Mouse (Mus musculus): ENCODE data around the gene Cdc42ep1. TPM values are rescaled to one million over a fixed set of nuclear protein-coding genes. Genes with fewer than 3 reads are reported as not detected.

The Cdc42ep1 gene
- polyA plus RNA-seq, 1 experiment from 2014 or later, result 40.8 TPM

GRCm38 (mm10) chr15:78806614-78807013 lies 35.8 kb upstream of the Cdc42ep1 start:
- no peak overlapping the region for H3K27ac ChIP-seq (ENCODE audit: poor library complexity, severe bottlenecking)
- WGBS, result 28% methylated on average over 2 of the region's 2 CpGs
- peaks cover 38% of the 10 kb centered on the region for H3K27me3 ChIP-seq (replicated peaks)
- no peak overlapping the region for H3K4me2 ChIP-seq
- H3K36me3 ChIP-seq, result no peaks in the 10 kb centered on the region
- H3K9me3 ChIP-seq (replicated peaks), result no peaks in the 10 kb centered on the region
- ATAC-seq (ENCODE audit: insufficient number of reproducible peaks, low FRiP score), result no peak
- H3K4me1 ChIP-seq (replicated peaks), result peaks cover 44% of the 10 kb centered on the region
- no peak overlapping the region for H3K9ac ChIP-seq
- no peak overlapping the region for H3K4me3 ChIP-seq

- WGBS, result 68% methylated on average over 3 of the region's 3 CpGs
- H3K4me1 ChIP-seq (replicated peaks), result peaks cover 39% of the 10 kb centered on the region
- no peaks in the 10 kb centered on the region for H3K36me3 ChIP-seq
- no peak overlapping the region for H3K4me3 ChIP-seq
- ATAC-seq (ENCODE audit: insufficient number of reproducible peaks, low FRiP score), result no peak
- no peaks in the 10 kb centered on the region for H3K9me3 ChIP-seq (replicated peaks)
- H3K9ac ChIP-seq, result no peak overlapping the region
- no peak overlapping the region for H3K4me2 ChIP-seq
- no peak overlapping the region for H3K27ac ChIP-seq (ENCODE audit: poor library complexity, severe bottlenecking)
- H3K27me3 ChIP-seq (replicated peaks), result peaks cover 34% of the 10 kb centered on the region
Measured at GRCm38 (mm10) chr15:78807141-78807540, 35.3 kb upstream of the Cdc42ep1 start.

GRCm38 (mm10) chr15:78808980-78809379 lies 33.4 kb upstream of the Cdc42ep1 start:
- Histone ChIP-seq H3K36me3 (no peaks in the 10 kb centered on the region), H3K4me2 (no peak overlapping the region), H3K9me3 (replicated peaks) (no peaks in the 10 kb centered on the region), H3K27me3 (replicated peaks) (peaks cover 34% of the 10 kb centered on the region), H3K4me1 (replicated peaks) (peaks cover 29% of the 10 kb centered on the region), H3K27ac (ENCODE audit: poor library complexity, severe bottlenecking) (no peak overlapping the region), H3K9ac (no peak overlapping the region), H3K4me3 (no peak overlapping the region)
- ATAC-seq (ENCODE audit: insufficient number of reproducible peaks, low FRiP score), result no peak
- 85% methylated on average over 2 of the region's 2 CpGs for WGBS

- Histone ChIP-seq H3K4me2 (no peak overlapping the region), H3K27me3 (replicated peaks) (peaks cover 28% of the 10 kb centered on the region), H3K4me1 (replicated peaks) (peaks cover 23% of the 10 kb centered on the region), H3K9ac (no peak overlapping the region), H3K9me3 (replicated peaks) (no peaks in the 10 kb centered on the region), H3K27ac (ENCODE audit: poor library complexity, severe bottlenecking) (no peak overlapping the region), H3K36me3 (no peaks in the 10 kb centered on the region), H3K4me3 (no peak overlapping the region)
- WGBS, result 51% methylated on average over 9 of the region's 9 CpGs
- ATAC-seq (ENCODE audit: insufficient number of reproducible peaks, low FRiP score), result no peak
Measured at GRCm38 (mm10) chr15:78809739-78810138, 32.7 kb upstream of the Cdc42ep1 start.

- Histone ChIP-seq H3K4me2 (no peak overlapping the region), H3K4me3 (no peak overlapping the region), H3K36me3 (no peaks in the 10 kb centered on the region), H3K27ac (ENCODE audit: poor library complexity, severe bottlenecking) (no peak overlapping the region), H3K9ac (no peak overlapping the region), H3K27me3 (replicated peaks) (peaks cover 24% of the 10 kb centered on the region), H3K9me3 (replicated peaks) (no peaks in the 10 kb centered on the region), H3K4me1 (replicated peaks) (peaks cover 25% of the 10 kb centered on the region)
- WGBS, result 61% methylated on average over 9 of the region's 9 CpGs
- 0 out of 2 replicates have a peak, but pooled peaks have one; percentile 22 for ATAC-seq (ENCODE audit: insufficient number of reproducible peaks, low FRiP score)
Measured at GRCm38 (mm10) chr15:78810146-78810545, 32.3 kb upstream of the Cdc42ep1 start.

GRCm38 (mm10) chr15:78813603-78814002 lies 28.8 kb upstream of the Cdc42ep1 start:
- Histone ChIP-seq H3K27ac (ENCODE audit: poor library complexity, severe bottlenecking) (no peak overlapping the region), H3K4me3 (no peak overlapping the region), H3K4me2 (no peak overlapping the region), H3K4me1 (replicated peaks) (peaks cover 21% of the 10 kb centered on the region), H3K27me3 (replicated peaks) (peaks cover 6% of the 10 kb centered on the region; the same call in 1 of the 2 replicates), H3K9me3 (replicated peaks) (no peaks in the 10 kb centered on the region), H3K9ac (no peak overlapping the region), H3K36me3 (no peaks in the 10 kb centered on the region)
- ATAC-seq (ENCODE audit: insufficient number of reproducible peaks, low FRiP score), result no peak
- WGBS, result 89% methylated on average over 4 of the region's 4 CpGs

GRCm38 (mm10) chr15:78815314-78816073 lies 26.9 kb upstream of the Cdc42ep1 start:
- peak; percentile 80 for ATAC-seq (ENCODE audit: insufficient number of reproducible peaks, low FRiP score)
- H3K27ac ChIP-seq (ENCODE audit: poor library complexity, severe bottlenecking), result peak overlapping the region; percentile 53

GRCm38 (mm10) chr15:78816074-78816391 lies 26.4 kb upstream of the Cdc42ep1 start:
- H3K27me3 ChIP-seq (replicated peaks), result no peaks in the 10 kb centered on the region
- H3K9me3 ChIP-seq (replicated peaks), result no peaks in the 10 kb centered on the region
- H3K27ac ChIP-seq (ENCODE audit: poor library complexity, severe bottlenecking), result peak overlapping the region; percentile 53; the same call in 1 of the 2 replicates
- H3K4me1 ChIP-seq (replicated peaks), result peaks cover 12% of the 10 kb centered on the region
- no peak overlapping the region for H3K4me2 ChIP-seq
- 47% methylated on average over 6 of the region's 6 CpGs for WGBS
- H3K9ac ChIP-seq, result no peak overlapping the region
- no peak overlapping the region for H3K4me3 ChIP-seq
- no peaks in the 10 kb centered on the region for H3K36me3 ChIP-seq
- ATAC-seq (ENCODE audit: insufficient number of reproducible peaks, low FRiP score), result no peak; the same call in 1 of the 2 replicates

More at GRCm38 (mm10) chr15:78815314-78816073, 26.9 kb upstream of the Cdc42ep1 start:
- Histone ChIP-seq H3K4me1 (replicated peaks) (peaks cover 13% of the 10 kb centered on the region), H3K27me3 (replicated peaks) (no peaks in the 10 kb centered on the region), H3K4me3 (no peak overlapping the region), H3K36me3 (no peaks in the 10 kb centered on the region), H3K9me3 (replicated peaks) (no peaks in the 10 kb centered on the region), H3K9ac (no peak overlapping the region), H3K4me2 (no peak overlapping the region)
- WGBS, result 42% methylated on average over 11 of the region's 11 CpGs

- H3K27me3 ChIP-seq (replicated peaks), result 0 out of 2 replicates have a peak, but pooled peaks cover 9% of the 10 kb centered on the region
- H3K4me3 ChIP-seq, result no peak overlapping the region
- 0 out of 2 replicates have a peak overlapping the region, but pooled peaks have one; percentile 21 for H3K9ac ChIP-seq
- H3K4me1 ChIP-seq (replicated peaks), result peaks cover 6% of the 10 kb centered on the region
- ATAC-seq (ENCODE audit: insufficient number of reproducible peaks, low FRiP score), result peak; percentile 22; the same call in 1 of the 2 replicates
- WGBS, result 20% methylated on average over 28 of the region's 28 CpGs
- H3K36me3 ChIP-seq, result no peaks in the 10 kb centered on the region
- H3K9me3 ChIP-seq (replicated peaks), result no peaks in the 10 kb centered on the region
- H3K27ac ChIP-seq (ENCODE audit: poor library complexity, severe bottlenecking), result no peak overlapping the region
- H3K4me2 ChIP-seq, result no peak overlapping the region
Measured at GRCm38 (mm10) chr15:78826213-78827204, 15.9 kb upstream of the Cdc42ep1 start.

GRCm38 (mm10) chr15:78828315-78828714 lies 14.1 kb upstream of the Cdc42ep1 start:
- Histone ChIP-seq H3K4me1 (replicated peaks) (peaks cover 24% of the 10 kb centered on the region), H3K4me3 (no peak overlapping the region), H3K4me2 (no peak overlapping the region), H3K27ac (ENCODE audit: poor library complexity, severe bottlenecking) (no peak overlapping the region), H3K27me3 (replicated peaks) (0 out of 2 replicates have a peak, but pooled peaks cover 9% of the 10 kb centered on the region), H3K9ac (no peak overlapping the region), H3K9me3 (replicated peaks) (no peaks in the 10 kb centered on the region), H3K36me3 (no peaks in the 10 kb centered on the region)
- WGBS, result 9% methylated on average over 5 of the region's 5 CpGs
- ATAC-seq (ENCODE audit: insufficient number of reproducible peaks, low FRiP score), result no peak

GRCm38 (mm10) chr15:78829636-78830035 lies 12.8 kb upstream of the Cdc42ep1 start:
- Histone ChIP-seq H3K4me3 (no peak overlapping the region), H3K9ac (no peak overlapping the region), H3K9me3 (replicated peaks) (no peaks in the 10 kb centered on the region), H3K4me2 (no peak overlapping the region), H3K36me3 (no peaks in the 10 kb centered on the region), H3K4me1 (replicated peaks) (peaks cover 37% of the 10 kb centered on the region), H3K27me3 (replicated peaks) (0 out of 2 replicates have a peak, but pooled peaks cover 9% of the 10 kb centered on the region), H3K27ac (ENCODE audit: poor library complexity, severe bottlenecking) (no peak overlapping the region)
- 80% methylated on average over 1 of the region's 1 CpGs for WGBS
- ATAC-seq (ENCODE audit: insufficient number of reproducible peaks, low FRiP score), result no peak

Data from heart, embryonic 12.5 days (tissue).